Mouse (Mus musculus) thymus, adult 2 months (tissue): ENCODE data around the gene Zmynd10. TPM values are rescaled to one million over a fixed set of nuclear protein-coding genes. Genes with fewer than 3 reads are reported as not detected.

Experiments used
- DNase-seq: peaks from one replicate; pipeline ENCODE4 v3.0.0; 2021
- H3K27ac ChIP-seq: fragments of 200-500 bp; 2 replicates; pipeline ENCODE4 v1.5.1; 2012; ENCODE audit warnings: low read length, control low read depth; ENCODE audit not compliant: control insufficient read depth, insufficient read depth
- H3K27me3 ChIP-seq: fragments of 200-500 bp; 2 replicates; pipeline ENCODE4 v1.6.1; 2012; ENCODE audit warnings: mild to moderate bottlenecking, low read length, moderate library complexity, mixed read lengths; ENCODE audit not compliant: control insufficient read depth, insufficient read depth
- H3K36me3 ChIP-seq: fragments of 200-500 bp; 2 replicates; pipeline ENCODE4 v1.6.1; 2012; ENCODE audit warnings: mild to moderate bottlenecking, low read length, moderate library complexity; ENCODE audit not compliant: control insufficient read depth, insufficient read depth
- H3K4me1 ChIP-seq: fragments of 200-500 bp; replicated peaks from 2 replicates; pipeline ENCODE4 v1.6.1; 2012; ENCODE audit warnings: low read length; ENCODE audit not compliant: control insufficient read depth, insufficient read depth
- H3K4me3 ChIP-seq: fragments of 200-500 bp; 2 replicates; pipeline ENCODE4 v1.5.1; 2012; ENCODE audit warnings: mild to moderate bottlenecking, low read length, control low read depth, moderate library complexity; ENCODE audit not compliant: control insufficient read depth, insufficient read depth
- CTCF ChIP-seq: fragments of 200-500 bp; IDR thresholded peaks from 2 replicates; pipeline ENCODE4 v1.5.1; 2012; ENCODE audit warnings: mild to moderate bottlenecking, control low read depth, low read length, moderate library complexity, borderline replicate concordance; ENCODE audit not compliant: control insufficient read depth, poor library complexity, insufficient read depth; ENCODE audit errors: extremely low read depth
- POLR2A ChIP-seq: fragments of 200-500 bp; IDR thresholded peaks from 2 replicates; pipeline ENCODE4 v1.6.1; 2012; ENCODE audit warnings: mild to moderate bottlenecking, low read length, control low read depth, moderate library complexity; ENCODE audit not compliant: control insufficient read depth, poor library complexity, insufficient read depth; ENCODE audit errors: extremely low read depth
- WGBS: fragments of 180-500 bp; shearing (Covaris S2); methylation state at CpG from one replicate; pipeline ENCODE4 v1.1.7; 2018; 5-methylcytosine and 5-hydroxymethylcytosine counted together
- polyA plus RNA-seq: library from polyadenylated mRNA; depleted of rRNA; stranded (reverse); fragments of >200 nt; gene quantifications from 2 replicates; pipeline ENCODE4 v1.2.3, GENCODE M21; 2012

Zmynd10 gene
- polyA plus RNA-seq, 1 experiment, result 3.4 TPM

DNA sequence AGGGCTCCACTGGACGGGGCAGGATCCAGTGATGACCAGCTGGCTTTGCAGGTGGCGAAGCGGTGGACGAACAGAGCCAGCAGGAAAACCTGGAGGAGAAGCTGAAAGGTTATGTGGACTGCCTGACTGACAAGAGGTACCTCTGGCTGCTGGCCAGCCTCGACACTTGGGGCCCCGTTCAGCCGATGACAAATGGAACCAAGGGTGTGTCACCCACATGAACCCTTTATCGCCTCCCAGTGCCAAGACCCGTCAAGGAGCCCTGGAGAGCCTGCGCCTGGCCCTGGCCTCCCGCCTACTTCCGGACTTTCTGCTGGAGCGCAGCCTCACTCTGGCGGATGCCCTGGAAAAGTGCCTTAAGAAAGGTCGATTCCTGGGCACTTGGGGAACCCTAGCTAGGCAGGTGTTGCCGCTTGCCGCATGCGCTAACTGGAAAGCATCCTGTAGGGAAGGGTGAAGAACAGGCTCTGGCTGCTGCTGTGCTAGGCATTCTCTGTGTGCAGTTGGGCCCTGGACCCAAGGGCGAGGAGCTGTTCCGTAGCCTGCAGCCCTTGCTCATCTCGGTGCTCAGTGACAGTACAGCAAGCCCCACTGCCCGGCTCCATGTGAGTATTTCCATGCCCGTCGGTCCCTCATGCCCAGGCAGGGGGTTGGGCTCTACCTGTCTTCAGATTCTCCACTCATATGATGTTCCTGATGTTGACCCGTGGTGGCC, 43.1 kb downstream of the Zmynd10 start:
- WGBS, result 96% methylated on average over 25 of the region's 25 CpGs
- no peak overlapping the region for H3K4me3 ChIP-seq
- H3K36me3 ChIP-seq, result peaks cover 6% of the 10 kb centered on the region; the same call in 1 of the 2 replicates
- H3K27ac ChIP-seq, result no peak overlapping the region
- no peaks in the 10 kb centered on the region for H3K27me3 ChIP-seq
- TF ChIP-seq POLR2A (no peak), CTCF (no peak)
- no peak for DNase-seq
- H3K4me1 ChIP-seq, result peaks cover 16% of the 10 kb centered on the region

DNA sequence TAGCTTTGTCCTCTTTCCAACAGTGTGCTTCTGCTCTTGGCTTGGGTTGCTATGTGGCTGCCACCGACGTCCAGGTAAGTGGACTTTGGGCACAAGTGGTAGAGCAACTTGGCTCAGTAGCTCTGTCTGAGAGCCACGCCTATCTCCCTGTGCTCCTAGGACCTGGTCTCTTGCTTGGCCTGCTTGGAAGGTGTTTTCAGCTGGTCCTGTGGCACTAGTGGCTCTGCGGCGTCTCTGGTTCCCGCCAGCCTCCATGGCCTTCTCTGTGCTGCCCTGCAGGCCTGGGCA, 43.6 kb downstream of the Zmynd10 start:
- DNase-seq, result no peak
- H3K27me3 ChIP-seq, result no peaks in the 10 kb centered on the region
- H3K4me3 ChIP-seq, result no peak overlapping the region
- WGBS, result 98% methylated on average over 6 of the region's 6 CpGs
- H3K27ac ChIP-seq, result no peak overlapping the region
- H3K36me3 ChIP-seq, result peaks cover 6% of the 10 kb centered on the region; the same call in 1 of the 2 replicates
- no peak for TF ChIP-seq POLR2A
- TF ChIP-seq CTCF, result no peak
- peaks cover 16% of the 10 kb centered on the region for H3K4me1 ChIP-seq

DNA sequence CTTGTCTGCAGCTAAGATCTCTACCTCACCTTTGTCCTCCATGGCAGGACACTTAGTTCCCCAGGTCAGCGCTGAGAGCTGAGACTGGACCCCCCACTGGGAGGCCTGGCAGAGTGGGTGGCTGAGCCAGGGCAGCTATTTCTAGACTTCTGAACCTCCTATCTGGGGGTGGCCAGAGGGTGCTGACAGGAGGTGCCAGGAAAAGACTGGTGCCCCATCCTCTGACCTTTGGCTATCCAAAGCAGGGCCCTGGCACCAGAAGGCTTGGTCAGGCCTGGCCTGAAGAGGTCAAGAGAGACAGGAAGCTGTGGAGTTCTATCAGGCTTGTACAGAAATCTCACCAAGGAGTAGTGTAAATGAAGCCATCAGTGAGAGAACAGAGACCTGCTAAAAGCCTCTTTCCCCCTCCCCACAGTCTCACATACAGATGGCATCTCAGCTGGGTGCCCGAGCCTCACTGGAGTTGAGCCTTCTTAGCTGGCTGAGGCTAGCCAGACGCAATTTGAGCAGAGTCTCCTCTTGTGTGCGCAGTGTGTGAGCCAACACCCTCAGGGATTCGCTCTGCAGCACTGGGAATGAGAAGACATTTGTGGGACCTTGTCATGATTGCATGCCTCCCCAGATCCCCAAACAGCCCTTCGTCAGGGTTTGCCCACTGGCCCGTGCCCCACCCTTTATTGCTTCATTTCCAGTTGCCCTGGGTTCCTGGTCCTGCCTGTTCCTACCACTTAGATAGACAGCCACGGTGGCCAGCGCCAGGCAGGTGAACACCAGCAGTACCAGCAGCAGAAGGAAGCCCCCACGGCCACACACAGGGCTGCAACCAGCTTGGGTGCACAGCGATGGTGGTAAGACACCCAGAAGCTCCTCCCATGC, 46.2 kb downstream of the Zmynd10 start:
- H3K4me1 ChIP-seq, result peaks cover 7% of the 10 kb centered on the region; the same call in 1 of the 2 replicates
- 96% methylated on average over 11 of the region's 11 CpGs for WGBS
- H3K4me3 ChIP-seq, result no peak overlapping the region
- H3K27ac ChIP-seq, result no peak overlapping the region
- TF ChIP-seq CTCF (no peak), POLR2A (no peak)
- DNase-seq, result no peak
- H3K36me3 ChIP-seq, result peaks cover 6% of the 10 kb centered on the region; the same call in 1 of the 2 replicates
- no peaks in the 10 kb centered on the region for H3K27me3 ChIP-seq

DNA sequence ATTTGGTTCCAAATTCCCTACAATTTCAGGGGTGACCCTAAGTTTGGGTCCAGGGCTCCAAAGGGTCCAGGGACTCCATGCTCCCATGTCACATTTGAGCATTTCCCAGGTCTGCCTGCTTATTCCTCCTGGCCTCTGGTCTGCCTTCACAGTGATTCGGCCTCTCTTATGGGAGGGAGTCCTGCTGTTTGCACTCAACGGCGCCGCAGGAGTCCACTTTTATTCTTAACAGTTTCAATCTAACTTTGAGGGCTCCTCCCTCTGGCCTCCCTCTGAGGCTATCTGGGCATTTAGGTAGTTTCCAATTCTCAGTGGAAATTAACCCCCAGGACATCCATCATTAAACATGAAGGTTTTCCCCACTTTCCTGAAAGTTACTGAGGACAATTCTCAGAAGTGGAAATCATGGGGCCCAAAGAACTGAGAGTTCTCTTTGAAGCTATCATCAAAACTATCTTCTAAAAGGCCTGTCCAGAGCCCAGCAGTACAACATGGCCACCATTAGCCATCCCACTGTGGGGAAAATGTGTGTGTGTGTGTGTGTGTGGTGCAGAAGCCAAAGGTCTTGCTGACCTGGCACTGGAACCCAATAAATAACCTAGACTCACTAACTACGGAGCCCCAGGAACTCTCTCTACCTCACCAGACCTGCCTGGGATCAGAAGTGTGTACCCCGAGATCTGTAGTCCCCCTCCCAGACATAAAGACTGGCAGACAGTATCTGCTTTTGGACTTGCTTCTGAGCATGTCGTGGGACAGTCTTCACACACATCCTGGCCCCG, 47.4 kb downstream of the Zmynd10 start:
- no peak for TF ChIP-seq CTCF
- no peak for TF ChIP-seq POLR2A
- no peak overlapping the region for H3K4me3 ChIP-seq
- 95% methylated on average over 8 of the region's 8 CpGs for WGBS
- H3K4me1 ChIP-seq, result no peaks in the 10 kb centered on the region
- H3K36me3 ChIP-seq, result peaks cover 6% of the 10 kb centered on the region; the same call in 1 of the 2 replicates
- no peaks in the 10 kb centered on the region for H3K27me3 ChIP-seq
- no peak for DNase-seq
- peak overlapping the region; percentile 1; the same call in 1 of the 2 replicates for H3K27ac ChIP-seq

DNA sequence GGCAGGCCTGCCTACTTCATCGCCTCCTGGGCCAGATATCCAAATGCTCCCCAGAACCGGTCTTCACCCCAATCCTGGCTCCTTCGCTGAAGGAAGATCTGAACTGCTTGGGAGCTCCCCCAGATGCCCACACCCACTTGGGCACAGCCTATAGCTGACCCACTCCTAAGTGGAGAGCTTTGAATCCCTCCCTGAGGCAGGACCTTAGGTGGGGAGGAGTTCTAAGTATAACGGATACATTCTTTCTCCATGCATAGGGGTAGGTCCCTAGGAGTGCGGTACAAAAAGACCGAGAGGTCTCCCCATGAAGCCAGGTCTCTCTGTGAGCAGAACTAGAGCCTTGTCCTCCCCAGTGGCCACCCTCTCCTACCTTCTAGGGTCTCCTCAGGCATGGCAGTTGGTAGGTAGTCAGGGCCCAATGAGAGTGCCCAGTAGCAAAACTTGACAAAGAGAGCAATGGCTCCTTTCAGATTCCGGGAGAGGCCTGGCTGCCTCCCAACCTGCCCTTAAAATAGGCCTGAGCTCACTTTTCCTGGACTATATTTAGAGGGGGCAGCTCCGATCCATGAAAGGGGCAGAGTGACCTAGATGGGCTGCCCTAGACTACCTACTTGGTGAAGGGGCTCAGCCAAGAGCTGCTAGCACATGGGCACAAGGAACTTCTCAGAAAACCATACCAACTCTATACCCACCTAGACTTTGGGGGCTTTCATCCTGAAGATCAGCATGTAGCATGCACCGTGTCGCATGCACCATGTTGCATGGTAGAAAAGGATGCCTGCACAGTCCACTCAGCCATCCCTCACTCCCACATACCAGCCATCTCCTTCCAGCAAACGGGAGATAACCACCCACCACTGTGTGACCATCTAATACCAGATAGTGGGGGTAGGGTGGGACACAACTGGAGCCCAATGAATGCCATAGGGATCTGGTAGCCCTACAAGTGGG, 49.8 kb downstream of the Zmynd10 start:
- DNase-seq, result no peak
- Histone ChIP-seq H3K27me3 (no peaks in the 10 kb centered on the region), H3K4me1 (peaks cover 14% of the 10 kb centered on the region), H3K4me3 (no peak overlapping the region), H3K27ac (no peak overlapping the region), H3K36me3 (peaks cover 4% of the 10 kb centered on the region; the same call in 1 of the 2 replicates)
- WGBS, result 96% methylated on average over 11 of the region's 11 CpGs
- TF ChIP-seq POLR2A, result no peak
- TF ChIP-seq CTCF, result no peak

DNA sequence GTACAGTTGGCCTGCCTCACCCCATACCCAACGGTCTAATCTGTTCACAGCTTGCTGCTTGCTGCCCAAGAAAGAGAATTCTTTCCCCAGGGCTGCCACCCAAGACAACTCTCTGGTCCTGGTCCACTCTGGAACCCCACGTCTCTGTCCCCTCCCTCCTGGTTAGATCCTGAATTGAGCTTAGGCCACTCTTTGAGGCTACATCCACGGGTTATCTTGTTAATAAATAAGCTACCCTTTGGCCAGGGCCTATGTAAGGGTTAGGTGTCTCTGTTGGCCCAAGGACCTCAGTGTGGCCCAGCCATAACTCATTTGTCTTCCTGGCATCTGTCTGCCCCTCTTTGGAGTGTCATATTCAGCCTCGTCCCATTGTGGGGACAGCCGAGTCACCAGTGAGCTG, 51.3 kb downstream of the Zmynd10 start:
- no peak for DNase-seq

More for the DNA sequence above, 51.3 kb downstream of the Zmynd10 start:
- Histone ChIP-seq H3K4me3 (no peak overlapping the region), H3K27ac (no peak overlapping the region), H3K4me1 (peaks cover 14% of the 10 kb centered on the region), H3K27me3 (no peaks in the 10 kb centered on the region), H3K36me3 (no peaks in the 10 kb centered on the region; the same call in 1 of the 2 replicates)
- WGBS, result 92% methylated on average over 5 of the region's 5 CpGs
- no peak for TF ChIP-seq CTCF
- no peak for TF ChIP-seq POLR2A
